Comparison of ENCODE assay signal across 24 mouse cellular contexts in the genomic region with DNA sequence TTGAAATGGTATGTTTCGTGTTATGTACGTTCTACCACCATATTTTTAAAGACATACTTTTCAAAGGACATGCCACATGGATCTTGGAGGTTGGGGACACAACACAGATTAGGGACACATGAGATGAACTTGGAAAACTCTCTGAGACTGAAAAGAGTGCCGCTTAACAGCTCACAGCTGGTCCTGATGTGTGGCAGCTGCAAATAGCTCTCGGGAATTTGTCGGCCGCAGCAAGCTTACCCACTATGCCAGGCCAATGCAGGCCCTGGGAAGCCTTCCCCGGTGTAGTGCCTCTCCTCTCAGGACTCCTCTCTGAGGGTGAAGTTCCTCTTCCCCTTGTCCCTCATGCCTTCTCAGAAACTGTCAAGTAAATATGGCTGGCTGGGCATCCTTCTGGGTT. TPM values are rescaled to one million over a fixed set of nuclear protein-coding genes. Genes with fewer than 3 reads are reported as not detected.
DNase-seq lines count a peak whose midpoint lies in the region; ATAC-seq and TF ChIP-seq lines count a peak whose summit lies in the region.
"Had no signal": no experiment of that assay in that cellular context is flagged by ENCODE, and none has a peak within 500 bp of the region (broad histone marks: within the 10 kb centered on the region; RNA-seq: fewer than 3 reads in every experiment).

No protein-coding gene starts in this region.

- intact Hi-C loops in heart, postnatal 10 days (cut with DNase I): no loop called here

- ATAC-seq in lung, embryonic 15.5 days (ENCODE audit: borderline replicate concordance, extremely low read depth, low FRiP score, low TSS enrichment): no peak; the same call in 1 of the 2 replicates
- ATAC-seq: activated CD4-positive, CD25-positive, alpha-beta regulatory T cell, adult 4 months; forebrain, embryonic 15.5 days; intestine, postnatal 0 days had no signal

- no peaks in the 10 kb centered on the region for H3K9me3 ChIP-seq in lung, embryonic 15.5 days
- H3K9me3 ChIP-seq: embryonic facial prominence, embryonic 13.5 days; forebrain, embryonic 15.5 days; kidney, embryonic 15.5 days; limb, embryonic 12.5 days; midbrain, embryonic 12.5 days had no signal

- H3K4me1 ChIP-seq in bone marrow, adult 2 months (ENCODE audit: control insufficient read depth, insufficient read depth, low read length): peaks cover 3% of the 10 kb centered on the region; the same call in 1 of the 2 replicates
- peaks cover 14% of the 10 kb centered on the region; the same call in 1 of the 2 replicates for H3K4me1 ChIP-seq in lung, embryonic 15.5 days
- H3K4me1 ChIP-seq: forebrain, embryonic 15.5 days; limb, embryonic 12.5 days; midbrain, embryonic 12.5 days had no signal

- no peak for TF ChIP-seq POLR2A in bone marrow, adult 2 months (IDR thresholded peaks at IDR 0.05; ENCODE audit: borderline replicate concordance, control insufficient read depth, low read depth, low read length)

- H3K27me3 ChIP-seq in lung, embryonic 15.5 days: no peaks in the 10 kb centered on the region
- H3K27me3 ChIP-seq: embryonic facial prominence, embryonic 13.5 days; forebrain, embryonic 15.5 days; kidney, embryonic 15.5 days; limb, embryonic 12.5 days; midbrain, embryonic 12.5 days had no signal

- H3K4me2 ChIP-seq in lung, embryonic 15.5 days: peak overlapping the region; percentile 20; the same call in 1 of the 2 replicates
- H3K4me2 ChIP-seq: embryonic facial prominence, embryonic 13.5 days; forebrain, embryonic 15.5 days; kidney, embryonic 15.5 days; limb, embryonic 12.5 days; midbrain, embryonic 12.5 days had no signal

- H3K4me3 ChIP-seq in bone marrow, adult 2 months (replicated peaks; ENCODE audit: control insufficient read depth, low read depth, low read length): no peak overlapping the region
- H3K4me3 ChIP-seq in lung, embryonic 15.5 days: no peak overlapping the region
- H3K4me3 ChIP-seq: embryonic facial prominence, embryonic 13.5 days; forebrain, embryonic 15.5 days; kidney, embryonic 15.5 days; limb, embryonic 12.5 days; midbrain, embryonic 12.5 days had no signal

- peak; percentile 19 to 23 for DNase-seq in heart, postnatal 10 days
- no peak for DNase-seq in heart, adult 11 months
- DNase-seq in lung, postnatal 36 days: peak; percentile 60
- DNase-seq in right cerebral cortex, postnatal 4 days: no peak
- no peak for DNase-seq in frontal cortex, postnatal 25 days (ENCODE audit: low spot score in 2 of 2)
- DNase-seq: adrenal gland, adult 8-10 months; cerebellum, adult 18-20 months; cerebellum, postnatal 14 days; gastrocnemius, postnatal 36 days; heart, postnatal 14 days; kidney, postnatal 36 days; spleen, adult 18-20 months; thymus, postnatal 25 days had no signal

- H3K9ac ChIP-seq in lung, embryonic 15.5 days: no peak overlapping the region
- H3K9ac ChIP-seq: embryonic facial prominence, embryonic 13.5 days; forebrain, embryonic 15.5 days; kidney, embryonic 15.5 days; limb, embryonic 12.5 days; liver, embryonic 14.5 days; midbrain, embryonic 12.5 days had no signal

- peak overlapping the region; percentile 44 for H3K27ac ChIP-seq in bone marrow, adult 2 months (ENCODE audit: control insufficient read depth, insufficient read depth, low read depth, low read length, poor library complexity)
- H3K27ac ChIP-seq in lung, embryonic 15.5 days: peak overlapping the region; percentile 67; the same call in 1 of the 2 replicates
- H3K27ac ChIP-seq: embryonic facial prominence, embryonic 13.5 days; forebrain, embryonic 15.5 days; limb, embryonic 12.5 days; midbrain, embryonic 12.5 days had no signal

- 74% methylated on average over 7 of the region's 7 CpGs for WGBS in bone marrow, adult 2 months
- 42% methylated on average over 7 of the region's 7 CpGs for WGBS in lung, embryonic 15.5 days

- no peaks in the 10 kb centered on the region for H3K36me3 ChIP-seq in lung, embryonic 15.5 days

- TF ChIP-seq CTCF in bone marrow, adult 2 months (IDR thresholded peaks at IDR 0.05; ENCODE audit: control insufficient read depth, insufficient read depth, low read length): no peak

RNA-seq across cellular contexts. Expression of a gene that starts 8.3 kb away (rescaled TPM):
- total RNA-seq in heart, postnatal 10 days (2021): 1 to 10 TPM; 2.7 to 3.4 TPM
- 9.0 and 13.3 TPM in 2 replicates for polyA plus RNA-seq in bone marrow, adult 2 months (2011; ENCODE audit: insufficient read depth, insufficient read length, low replicate concordance, missing spikeins)
- polyA plus RNA-seq in lung, embryonic 15.5 days (2015; fragmentation: Nextera tagmentation; extraction: Ambion mirVana): 8.8 TPM in 2 replicates

RNA-seq across cellular contexts. Expression of a gene that starts 10.9 kb away (rescaled TPM):
- total RNA-seq in heart, postnatal 10 days (2021): 1 to 10 TPM in 1 of 2 experiments, under 1 TPM in 1; 0.97 to 1.8 TPM
- 0.99 TPM in 1 of 2 replicates, not detected in the other for polyA plus RNA-seq in bone marrow, adult 2 months (2011; ENCODE audit: insufficient read depth, insufficient read length, low replicate concordance, missing spikeins)
- polyA plus RNA-seq in lung, embryonic 15.5 days (2015; fragmentation: Nextera tagmentation; extraction: Ambion mirVana): 0.16 TPM in 1 of 2 replicates, not detected in the other
- polyA plus RNA-seq: intestine, postnatal 0 days had no signal

RNA-seq across cellular contexts. Expression of a gene that starts 28.9 kb away (rescaled TPM):
- total RNA-seq in heart, postnatal 10 days (2021): 10 to 100 TPM; 82.2 to 94.5 TPM
- 23.2 and 40.5 TPM in 2 replicates for polyA plus RNA-seq in bone marrow, adult 2 months (2011; ENCODE audit: insufficient read depth, insufficient read length, low replicate concordance, missing spikeins)
- 76.7 and 83.1 TPM in 2 replicates for polyA plus RNA-seq in lung, embryonic 15.5 days (2015; fragmentation: Nextera tagmentation; extraction: Ambion mirVana)

RNA-seq across cellular contexts. Expression of a gene that starts 37.3 kb away (rescaled TPM):
- total RNA-seq in heart, postnatal 10 days (2021): 100 to 1,000 TPM in 1 of 2 experiments, 10 to 100 TPM in 1; 75.4 to 153 TPM
- 114 and 211 TPM in 2 replicates for polyA plus RNA-seq in bone marrow, adult 2 months (2011; ENCODE audit: insufficient read depth, insufficient read length, low replicate concordance, missing spikeins)
- 45.6 and 51.1 TPM in 2 replicates for polyA plus RNA-seq in lung, embryonic 15.5 days (2015; fragmentation: Nextera tagmentation; extraction: Ambion mirVana)

RNA-seq across cellular contexts. Expression of a gene that starts 41.0 kb away (rescaled TPM):
- total RNA-seq in heart, postnatal 10 days (2021): 100 to 1,000 TPM; 406 to 430 TPM
- polyA plus RNA-seq in bone marrow, adult 2 months (2011; ENCODE audit: insufficient read depth, insufficient read length, low replicate concordance, missing spikeins): 2.8 TPM in 2 replicates
- 8.6 TPM in 2 replicates for polyA plus RNA-seq in lung, embryonic 15.5 days (2015; fragmentation: Nextera tagmentation; extraction: Ambion mirVana)
- total RNA-seq: neutrophil, adult 5-6 weeks had no signal

Comparison
In these comparisons a context has a peak if more than half of its experiments do, and no peak if none do; other contexts are left out.
1. DNase-seq: peak in heart, postnatal 10 days (2 of 2) and lung, postnatal 36 days (single experiment); none in heart, adult 11 months (single experiment), right cerebral cortex, postnatal 4 days (single experiment) and frontal cortex, postnatal 25 days (0 of 2).